Mouse (Mus musculus): Measurements from ENCODE around the gene Diras1.
"Not testable (repeated sequence)": the region's sequence is repeated elsewhere in the genome, so short reads cannot be mapped to it uniquely, and the experiment has no call there.

Diras1 gene

DNA sequence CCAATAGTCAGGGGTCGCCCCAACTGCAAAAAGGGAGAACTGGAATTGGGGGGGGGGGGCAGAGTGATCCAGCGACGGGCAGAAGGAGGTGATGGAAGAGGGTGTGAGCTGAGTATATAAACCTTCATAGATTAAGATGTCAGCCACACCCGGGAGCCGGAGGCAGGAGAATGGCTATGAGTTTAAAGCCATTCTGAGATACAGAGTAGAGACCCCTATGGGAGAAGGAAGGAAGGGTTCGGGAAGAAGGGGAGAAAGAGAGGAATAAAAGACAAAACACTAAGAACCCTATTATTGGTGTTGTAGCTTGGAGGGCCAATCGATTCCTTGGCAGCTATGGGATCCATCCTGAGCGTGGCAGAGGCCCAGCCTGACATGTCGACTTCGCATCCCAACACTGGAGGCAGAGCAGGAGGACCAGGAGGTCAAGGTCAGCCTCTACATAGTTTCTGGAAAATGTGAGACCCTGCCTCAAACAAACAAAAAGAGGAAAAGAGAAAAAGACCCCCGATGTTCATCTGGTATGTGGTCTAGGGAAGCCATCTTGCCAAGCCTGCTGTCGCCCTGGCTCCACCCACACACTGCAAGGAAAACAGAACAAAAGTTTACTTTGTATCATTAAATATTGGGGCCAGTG lies at the start of gene Diras1:
Diras1 (minus strand) TSS at position 24 of the 637 bp plus-strand sequence.
- DNase-seq: peak; percentile 52

GRCm38 (mm10) chr10:81073464-81073863 lies 48.0 kb upstream of the Diras1 start:
- DNase-seq: no peak

- no peak for DNase-seq
These were observed 46.8 kb upstream of the Diras1 start for GRCm38 (mm10) chr10:81072290-81072689.

- peak; percentile 99 for DNase-seq
These were observed 44.4 kb upstream of the Diras1 start, which contains the start of gene Thop1 for GRCm38 (mm10) chr10:81069836-81070235. TSS of gene Thop1 (plus strand) at chr10:81070035.

DNA sequence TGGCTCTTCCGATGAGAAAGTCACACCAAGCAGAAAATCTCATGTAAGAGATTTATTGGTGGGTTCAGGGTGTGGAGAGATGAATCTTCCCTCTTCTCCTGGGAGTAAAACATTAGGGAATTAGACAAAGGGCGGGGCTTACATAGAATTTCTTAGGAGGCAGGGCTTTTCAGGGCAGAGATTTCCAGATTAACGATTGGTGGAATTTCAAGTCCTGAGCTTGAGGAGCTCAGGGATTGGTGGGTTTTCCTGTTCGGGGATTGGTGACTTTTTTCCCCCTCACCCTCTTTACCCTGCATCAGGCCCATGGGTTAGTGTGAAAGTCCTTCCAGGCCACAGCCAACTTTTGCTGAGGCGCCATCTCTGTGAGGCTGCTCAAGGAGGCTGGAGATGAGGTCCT lies 43.2 kb upstream of the Diras1 start:
- DNase-seq: no peak

DNA sequence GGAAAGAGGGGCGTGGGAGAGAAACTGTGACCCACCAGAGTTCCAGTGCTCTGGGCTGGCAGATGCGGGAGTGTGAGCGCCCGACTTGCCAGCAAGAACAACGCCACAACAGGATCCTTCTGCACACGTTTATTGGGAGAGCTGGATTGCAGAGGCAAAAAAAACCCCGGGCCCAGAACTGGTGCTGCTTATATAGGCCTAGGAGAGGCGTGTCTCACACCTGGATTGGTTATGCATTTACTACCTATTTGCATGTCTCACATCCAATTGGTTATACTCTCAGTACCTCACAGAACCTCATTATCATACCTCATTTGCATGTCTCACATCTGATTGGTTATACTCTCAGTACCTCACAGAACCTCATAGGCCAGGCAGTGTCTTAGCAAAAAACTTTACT lies 39.1 kb upstream of the Diras1 start:
- DNase-seq: not testable (repeated sequence)

DNA sequence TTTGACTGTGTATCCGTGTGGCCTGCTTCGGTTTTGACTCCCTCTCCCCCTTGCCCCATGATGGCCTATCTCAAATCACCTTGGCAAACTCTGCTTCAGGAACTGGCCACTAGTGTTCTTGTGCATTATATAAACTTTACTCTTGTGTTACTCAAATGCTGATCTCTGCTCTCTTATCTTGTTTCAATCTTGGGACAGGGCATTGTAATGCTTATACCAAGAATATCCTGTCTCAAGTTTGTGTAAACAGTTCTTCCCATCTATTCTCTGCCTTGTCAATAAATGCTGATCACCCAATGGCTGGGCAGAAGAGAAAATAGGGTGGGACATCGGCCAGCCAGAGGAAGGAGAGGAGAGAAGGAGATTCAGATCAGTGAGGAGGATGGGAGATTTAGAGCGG lies 37.2 kb upstream of the Diras1 start:
- DNase-seq: no peak

GRCm38 (mm10) chr10:81059603-81060543 lies 34.4 kb upstream of the Diras1 start, which contains the start of gene Sgta:
TSS of gene Sgta (minus strand) at chr10:81060181.
- peak; percentile 100 for DNase-seq

DNA sequence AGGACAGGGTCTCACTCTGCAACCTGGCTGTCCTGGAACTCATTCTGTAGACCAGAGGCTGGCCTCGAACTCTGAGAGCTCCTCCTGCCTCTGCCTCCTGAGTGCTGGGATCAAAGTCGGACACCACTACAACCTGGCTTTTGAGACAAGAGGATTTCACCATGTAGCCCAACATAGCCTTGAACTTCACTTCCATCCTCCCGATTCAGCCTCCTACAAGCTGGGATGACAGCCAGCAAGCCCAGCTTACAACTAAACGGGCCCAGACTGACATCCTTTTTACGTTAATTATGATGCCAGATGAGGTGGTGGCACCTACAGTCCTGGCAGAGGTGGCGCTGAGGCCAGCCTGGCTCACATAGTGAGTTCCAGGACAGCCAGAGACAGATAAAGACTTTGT lies 33.4 kb upstream of the Diras1 start:
- no peak for DNase-seq

DNA sequence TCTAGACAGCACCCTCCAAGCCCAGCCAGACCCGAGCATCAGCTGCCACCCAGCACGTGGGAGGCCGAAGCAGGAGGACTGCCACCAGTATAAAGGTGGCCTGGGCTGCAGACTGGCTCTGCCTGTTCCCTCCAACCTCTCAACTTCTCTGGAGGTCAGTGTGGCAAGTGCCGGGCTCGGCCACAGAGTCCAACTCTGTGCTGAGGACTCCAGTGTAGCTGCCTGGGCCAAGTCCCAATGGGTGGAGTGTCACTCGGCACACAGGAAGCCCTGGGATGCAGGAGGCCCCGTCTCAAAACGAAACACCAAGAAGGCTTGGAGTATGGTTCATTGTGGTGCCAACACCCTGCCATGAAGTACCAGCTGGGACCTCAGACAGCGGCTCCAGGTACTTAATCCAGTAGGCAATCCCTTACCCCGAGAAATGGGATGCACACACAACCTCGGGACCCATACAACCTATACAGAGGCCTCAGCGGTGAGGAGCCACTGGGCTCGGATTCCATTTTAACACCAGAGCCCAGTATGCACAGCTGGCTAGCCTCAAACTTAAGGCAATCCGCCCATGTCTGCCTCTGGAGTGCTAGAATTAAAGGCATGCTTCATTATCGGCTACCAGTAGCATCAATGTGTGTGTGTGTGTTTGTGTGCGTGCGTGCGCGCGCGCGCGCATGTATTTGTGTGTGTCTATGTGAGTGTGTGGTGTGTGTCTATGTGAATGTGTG lies 32.1 kb upstream of the Diras1 start:
- DNase-seq: no peak

GRCm38 (mm10) chr10:81055802-81056340 lies 30.4 kb upstream of the Diras1 start:
- not testable (repeated sequence) for DNase-seq

DNA sequence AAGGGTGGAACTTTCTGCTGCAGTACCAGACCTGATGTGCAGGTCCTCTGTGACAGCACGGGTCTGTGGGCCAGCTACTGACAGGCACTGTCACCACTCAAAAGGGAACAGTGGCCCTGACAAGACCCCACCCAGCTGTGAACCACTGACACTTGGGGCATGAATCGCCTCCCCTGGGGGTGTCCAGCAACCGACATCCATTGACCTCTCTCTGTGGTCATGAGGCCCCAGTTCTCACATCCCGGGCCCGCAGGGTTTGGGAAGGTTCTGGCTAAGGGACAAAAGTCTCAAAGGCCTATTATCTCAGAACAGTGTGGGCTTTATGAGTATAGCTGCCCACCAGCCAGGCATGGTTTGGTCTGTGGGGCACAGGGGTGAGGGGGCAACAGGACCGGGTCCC lies 29.7 kb upstream of the Diras1 start:
- no peak for DNase-seq

GRCm38 (mm10) chr10:81052577-81052976 lies 27.1 kb upstream of the Diras1 start:
- no peak for DNase-seq

- no peak for DNase-seq
These were observed 25.7 kb upstream of the Diras1 start for GRCm38 (mm10) chr10:81051133-81051532.

- DNase-seq: no peak
These were observed 25.2 kb upstream of the Diras1 start for GRCm38 (mm10) chr10:81050645-81051044.

GRCm38 (mm10) chr10:81045246-81045645 lies 19.8 kb upstream of the Diras1 start:
- DNase-seq: not testable (repeated sequence)

GRCm38 (mm10) chr10:81041458-81042175 lies 16.2 kb upstream of the Diras1 start:
- DNase-seq: peak; percentile 71

DNA sequence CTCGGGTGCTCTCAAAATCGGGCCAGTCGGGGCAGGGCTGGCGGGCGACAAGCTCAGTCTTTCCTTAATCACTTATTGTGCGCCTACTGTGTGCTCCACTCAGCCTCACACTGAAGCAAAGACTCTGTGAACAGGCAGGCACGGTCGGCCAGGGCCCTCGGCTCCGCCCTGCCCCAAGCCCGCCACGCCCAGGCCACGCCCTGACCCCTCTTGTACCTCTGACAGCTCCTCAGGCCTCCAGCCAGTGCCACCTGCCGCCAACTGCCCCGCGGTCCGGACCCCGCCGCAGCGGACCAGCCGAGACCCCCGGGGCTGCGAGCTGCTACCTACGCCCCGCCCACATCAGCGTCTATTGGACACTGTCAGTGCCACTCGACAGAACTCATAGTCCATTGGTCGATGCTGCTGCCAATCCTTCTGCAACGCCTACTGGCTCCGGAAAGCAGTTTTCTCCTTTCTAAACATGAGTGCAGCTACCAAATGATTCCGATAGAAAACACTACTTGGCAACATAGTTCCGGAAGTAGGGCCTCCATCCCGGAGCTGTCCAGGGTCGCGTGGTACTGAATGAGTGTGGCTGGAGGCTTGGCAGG lies 11.6 kb upstream of the Diras1 start, which contains the start of gene Slc39a3:
Slc39a3 (minus strand) TSS at position 439 of the 593 bp plus-strand sequence.
- peak; percentile 98 for DNase-seq

DNA sequence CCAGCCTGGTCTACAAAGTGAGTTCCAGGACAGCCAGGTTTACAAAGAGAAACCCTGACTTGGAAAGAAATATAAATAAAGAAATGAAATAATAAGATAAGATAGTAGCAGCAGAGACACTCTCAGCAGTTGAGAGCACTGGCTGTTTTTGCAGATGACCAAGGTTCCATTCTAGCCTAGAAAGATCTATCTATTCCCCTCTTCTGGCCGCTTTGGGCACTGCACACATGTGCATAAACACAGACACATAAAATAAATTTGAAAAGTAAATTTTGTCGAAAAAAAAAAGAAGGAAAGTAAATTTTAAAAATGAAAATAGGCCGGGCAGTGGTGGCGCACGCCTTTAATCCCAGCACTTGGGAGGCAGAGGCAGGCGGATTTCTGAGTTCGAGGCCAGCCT lies 10.8 kb upstream of the Diras1 start:
- no peak for DNase-seq

GRCm38 (mm10) chr10:81033586-81033985 lies 8.1 kb upstream of the Diras1 start:
- DNase-seq: peak; percentile 35

- peak; percentile 67 for DNase-seq
These were observed 3.6 kb upstream of the Diras1 start for GRCm38 (mm10) chr10:81029031-81029430.

- peak; percentile 46 for DNase-seq
These were observed 2.8 kb upstream of the Diras1 start for GRCm38 (mm10) chr10:81028219-81028618.
